Mouse (Mus musculus) lung, embryonic 16.5 days (tissue): ENCODE data around the gene Olfr470. TPM values are rescaled to one million over a fixed set of nuclear protein-coding genes. Genes with fewer than 3 reads are reported as not detected.
"Not testable (repeated sequence)": the region's sequence is repeated elsewhere in the genome, so short reads cannot be mapped to it uniquely, and the experiment has no call there.

ENCODE experiments used
- ATAC-seq: fragments of 200-750 bp; cut with Nextera tagmentation; 2 replicates; pipeline ENCODE4 v1.8.0; 2017; ENCODE audit warnings: low read depth, mild to moderate bottlenecking, moderate library complexity
- H3K27ac ChIP-seq: fragments of 300-500 bp; sonication (generic); 2 replicates; pipeline ENCODE4 v1.5.1; 2014; ENCODE audit warnings: mild to moderate bottlenecking, control low read depth, low read length
- H3K27me3 ChIP-seq: fragments of 300-500 bp; sonication (generic); 2 replicates; pipeline ENCODE4 v1.6.1; 2014; ENCODE audit warnings: low read depth, low read length, mixed read lengths; ENCODE audit not compliant: control insufficient read depth, insufficient read depth
- H3K36me3 ChIP-seq: fragments of 300-500 bp; sonication (generic); 2 replicates; pipeline ENCODE4 v1.6.1; 2014; ENCODE audit warnings: low read length; ENCODE audit not compliant: control insufficient read depth, insufficient read depth
- H3K4me1 ChIP-seq: fragments of 300-500 bp; sonication (generic); replicated peaks from 2 replicates; pipeline ENCODE4 v1.6.1; 2014; ENCODE audit warnings: low read length, mixed read lengths; ENCODE audit not compliant: control insufficient read depth, insufficient read depth
- H3K4me2 ChIP-seq: fragments of 300-500 bp; sonication (generic); 2 replicates; pipeline ENCODE4 v1.6.1; 2014; ENCODE audit warnings: low read depth, low read length, control low read depth
- H3K4me3 ChIP-seq: fragments of 300-500 bp; sonication (generic); 2 replicates; pipeline ENCODE4 v1.5.1; 2014; ENCODE audit warnings: mild to moderate bottlenecking, low read length, control low read depth
- H3K9ac ChIP-seq: fragments of 300-500 bp; sonication (generic); 2 replicates; pipeline ENCODE4 v1.6.1; 2014; ENCODE audit warnings: low read length, control low read depth
- H3K9me3 ChIP-seq: fragments of 300-500 bp; sonication (generic); 2 replicates; pipeline ENCODE4 v1.6.1; 2016; ENCODE audit warnings: low read length; ENCODE audit not compliant: control insufficient read depth
- WGBS: fragments of 180-500 bp; shearing (Covaris S2); extraction: QIAGEN DNeasy Blood & Tissue Kit; methylation state at CpG from one replicate; pipeline ENCODE4 v1.1.7; 2014; 5-methylcytosine and 5-hydroxymethylcytosine counted together
- polyA plus RNA-seq: library from polyadenylated mRNA; unstranded; fragments of >200 nt; fragmentation: Nextera tagmentation; extraction: Ambion mirVana; gene quantifications from 2 replicates; pipeline ENCODE4 v1.2.1, GENCODE M21; 2015

The Olfr470 gene
- not detected in 2 replicates for polyA plus RNA-seq

- not testable (repeated sequence) for ATAC-seq, H3K4me1 ChIP-seq, H3K27me3 ChIP-seq, H3K4me3 ChIP-seq, H3K27ac ChIP-seq, H3K36me3 ChIP-seq, H3K9ac ChIP-seq, H3K9me3 ChIP-seq, H3K4me2 ChIP-seq
- WGBS = 71% methylated on average over 1 of the region's 1 CpGs
These were observed at the start of gene Olfr470 for GRCm38 (mm10) chr7:107847390-107847789. Gene Olfr470 (minus strand): TSS chr7:107847490.

GRCm38 (mm10) chr7:107841719-107842118, 5.6 kb downstream of the Olfr470 start:
- WGBS = 70% methylated on average over 1 of the region's 1 CpGs
- ATAC-seq = no peak

GRCm38 (mm10) chr7:107825441-107825840, 21.8 kb downstream of the Olfr470 start, which contains the start of gene Olfr469:
Gene Olfr469 (minus strand): TSS chr7:107825541.
- H3K9ac ChIP-seq, ATAC-seq, H3K9me3 ChIP-seq, H3K36me3 ChIP-seq, H3K4me3 ChIP-seq, H3K27me3 ChIP-seq, H3K27ac ChIP-seq, H3K4me1 ChIP-seq, H3K4me2 ChIP-seq: not testable (repeated sequence)

More at GRCm38 (mm10) chr7:107841719-107842118, 5.6 kb downstream of the Olfr470 start:
- Histone ChIP-seq H3K36me3 (no peaks in the 10 kb centered on the region), H3K9me3 (no peaks in the 10 kb centered on the region), H3K9ac (no peak overlapping the region), H3K4me2 (no peak overlapping the region), H3K4me3 (no peak overlapping the region), H3K27me3 (no peaks in the 10 kb centered on the region), H3K27ac (no peak overlapping the region), H3K4me1 (no peaks in the 10 kb centered on the region)

- ATAC-seq, H3K4me2 ChIP-seq, H3K4me3 ChIP-seq, H3K9ac ChIP-seq, H3K36me3 ChIP-seq, H3K27me3 ChIP-seq, H3K9me3 ChIP-seq, H3K27ac ChIP-seq, H3K4me1 ChIP-seq: not testable (repeated sequence)
- 46% methylated on average over 2 of the region's 2 CpGs for WGBS
These were observed 23.4 kb downstream of the Olfr470 start for GRCm38 (mm10) chr7:107823867-107824266.

- Histone ChIP-seq H3K27ac (no peak overlapping the region), H3K36me3 (no peaks in the 10 kb centered on the region), H3K27me3 (no peaks in the 10 kb centered on the region), H3K4me2 (no peak overlapping the region), H3K9me3 (no peaks in the 10 kb centered on the region), H3K9ac (no peak overlapping the region), H3K4me1 (no peaks in the 10 kb centered on the region), H3K4me3 (no peak overlapping the region)
- no peak for ATAC-seq
These were observed 27.8 kb downstream of the Olfr470 start for GRCm38 (mm10) chr7:107819442-107819841.

- Histone ChIP-seq H3K9ac (no peak within 1 kb of the TSS), H3K4me2 (no peak within 1 kb of the TSS), H3K36me3 (no peaks in the 10 kb centered on the region), H3K4me1 (no peaks in the 10 kb centered on the region), H3K4me3 (no peak within 1 kb of the TSS), H3K27me3 (no peaks in the 10 kb centered on the region), H3K9me3 (peaks cover 2% of the 10 kb centered on the region; the same call in 1 of the 2 replicates), H3K27ac (no peak within 1 kb of the TSS)
- ATAC-seq = no peak
These were observed 35.3 kb downstream of the Olfr470 start, which contains the start of gene Olfr467 for GRCm38 (mm10) chr7:107811963-107812362. Gene Olfr467 (plus strand): TSS chr7:107812263.

- H3K4me2 ChIP-seq = no peak overlapping the region
- no peaks in the 10 kb centered on the region for H3K4me1 ChIP-seq
- 69% methylated on average over 3 of the region's 3 CpGs for WGBS
- no peak overlapping the region for H3K4me3 ChIP-seq
- H3K27ac ChIP-seq = no peak overlapping the region
- no peak for ATAC-seq
- H3K36me3 ChIP-seq = no peaks in the 10 kb centered on the region
- no peaks in the 10 kb centered on the region; the same call in 1 of the 2 replicates for H3K9me3 ChIP-seq
- H3K27me3 ChIP-seq = no peaks in the 10 kb centered on the region
- no peak overlapping the region for H3K9ac ChIP-seq
These were observed 45.2 kb downstream of the Olfr470 start for GRCm38 (mm10) chr7:107802138-107802537.

- H3K4me3 ChIP-seq = no peak within 1 kb of the TSS
- WGBS = 92% methylated on average over 2 of the region's 2 CpGs
- no peaks in the 10 kb centered on the region for H3K4me1 ChIP-seq
- no peaks in the 10 kb centered on the region for H3K36me3 ChIP-seq
- H3K4me2 ChIP-seq = no peak within 1 kb of the TSS
- no peak within 1 kb of the TSS for H3K27ac ChIP-seq
- H3K9ac ChIP-seq = no peak within 1 kb of the TSS
- H3K27me3 ChIP-seq = no peaks in the 10 kb centered on the region
- H3K9me3 ChIP-seq = no peaks in the 10 kb centered on the region; the same call in 1 of the 2 replicates
- no peak for ATAC-seq
These were observed 46.2 kb downstream of the Olfr470 start, which contains the start of gene Ovch2 for GRCm38 (mm10) chr7:107801108-107801507. Gene Ovch2 (minus strand): TSS chr7:107801208.

- no peaks in the 10 kb centered on the region for H3K36me3 ChIP-seq
- no peak overlapping the region for H3K4me2 ChIP-seq
- whole genome bisulfite sequencing = 74% methylated on average over 2 of the region's 2 CpGs
- H3K4me1 ChIP-seq = no peaks in the 10 kb centered on the region
- H3K27ac ChIP-seq = no peak overlapping the region
- H3K9ac ChIP-seq = no peak overlapping the region
- ATAC-seq = no peak
- H3K4me3 ChIP-seq = no peak overlapping the region
- no peaks in the 10 kb centered on the region for H3K27me3 ChIP-seq
- H3K9me3 ChIP-seq = no peaks in the 10 kb centered on the region
These were observed 50.8 kb downstream of the Olfr470 start for GRCm38 (mm10) chr7:107796500-107796899.
